Mouse (Mus musculus) heart, embryonic 12.5 days (tissue): ENCODE results near the gene Thada. TPM values are rescaled to one million over a fixed set of nuclear protein-coding genes. Genes with fewer than 3 reads are reported as not detected.

ENCODE experiments used
- ATAC-seq: fragments of 200-750 bp; cut with Nextera tagmentation; 2 replicates; pipeline ENCODE4 v1.8.0; 2017; ENCODE audit warnings: moderate TSS enrichment, moderate library complexity; ENCODE audit not compliant: insufficient number of reproducible peaks, low FRiP score
- H3K27ac ChIP-seq: fragments of 300-500 bp; sonication (generic); 2 replicates; pipeline ENCODE4 v1.5.1; 2016; ENCODE audit warnings: mild to moderate bottlenecking, moderate library complexity; ENCODE audit not compliant: poor library complexity, severe bottlenecking
- H3K27me3 ChIP-seq: fragments of 300-500 bp; sonication (generic); replicated peaks from 2 replicates; pipeline ENCODE4 v1.6.1; 2016; ENCODE audit warnings: mild to moderate bottlenecking, moderate library complexity
- H3K36me3 ChIP-seq: fragments of 300-500 bp; sonication (generic); 2 replicates; pipeline ENCODE4 v1.6.1; 2016; ENCODE audit warnings: mild to moderate bottlenecking, moderate library complexity
- H3K4me1 ChIP-seq: fragments of 300-500 bp; sonication (generic); replicated peaks from 2 replicates; pipeline ENCODE4 v1.6.1; 2016; ENCODE audit warnings: mild to moderate bottlenecking
- H3K4me2 ChIP-seq: fragments of 300-500 bp; sonication (generic); 2 replicates; pipeline ENCODE4 v1.6.1; 2016; ENCODE audit warnings: mild to moderate bottlenecking, moderate library complexity
- H3K4me3 ChIP-seq: fragments of 300-500 bp; sonication (generic); 2 replicates; pipeline ENCODE4 v1.5.1; 2016; ENCODE audit warnings: mild to moderate bottlenecking
- H3K9ac ChIP-seq: fragments of 300-500 bp; sonication (generic); 2 replicates; pipeline ENCODE4 v1.6.1; 2016; ENCODE audit warnings: mild to moderate bottlenecking, moderate library complexity
- H3K9me3 ChIP-seq: fragments of 300-500 bp; sonication (generic); replicated peaks from 2 replicates; pipeline ENCODE4 v1.6.1; 2016; ENCODE audit warnings: mild to moderate bottlenecking, moderate library complexity
- WGBS: fragments of 180-500 bp; shearing (Covaris S2); methylation state at CpG from one replicate; pipeline ENCODE4 v1.1.7; 2016; 5-methylcytosine and 5-hydroxymethylcytosine counted together
- polyA plus RNA-seq: library from polyadenylated mRNA; unstranded; fragments of >200 nt; fragmentation: Nextera tagmentation; extraction: Ambion mirVana; gene quantifications from 2 replicates; pipeline ENCODE4 v1.2.1, GENCODE M21; 2016

Gene Thada
- polyA plus RNA-seq, 1 experiment from 2014 or later = 6.4 TPM

DNA sequence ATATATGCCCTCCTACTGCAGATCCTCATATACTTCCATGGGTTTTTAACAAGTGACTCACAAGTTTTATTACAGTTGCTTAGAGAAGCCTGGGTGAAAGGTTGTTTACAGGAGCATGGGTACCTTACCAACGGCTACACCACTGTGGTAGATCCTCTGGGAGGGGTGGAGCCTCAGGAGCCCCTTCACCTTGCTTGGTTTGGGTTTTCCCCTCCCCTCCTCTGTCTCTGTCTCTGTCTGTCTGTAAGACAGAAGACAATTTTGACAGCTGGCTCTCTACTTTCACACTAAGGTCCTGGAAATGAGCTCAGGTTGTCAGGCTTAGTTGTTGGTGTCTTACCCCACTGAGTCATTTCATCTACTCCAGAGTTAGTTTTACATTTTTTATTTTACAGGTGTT lies 130.0 kb downstream of the Thada start:
- H3K9me3 ChIP-seq = no peaks in the 10 kb centered on the region
- H3K4me2 ChIP-seq = no peak overlapping the region
- H3K36me3 ChIP-seq = peaks cover 23% of the 10 kb centered on the region
- no peak overlapping the region for H3K4me3 ChIP-seq
- H3K9ac ChIP-seq = no peak overlapping the region
- H3K4me1 ChIP-seq = peaks cover 3% of the 10 kb centered on the region; the same call in 1 of the 2 replicates
- H3K27me3 ChIP-seq = no peaks in the 10 kb centered on the region
- no peak overlapping the region for H3K27ac ChIP-seq
- WGBS = 61% methylated on average over 1 of the region's 1 CpGs
- no peak for ATAC-seq

DNA sequence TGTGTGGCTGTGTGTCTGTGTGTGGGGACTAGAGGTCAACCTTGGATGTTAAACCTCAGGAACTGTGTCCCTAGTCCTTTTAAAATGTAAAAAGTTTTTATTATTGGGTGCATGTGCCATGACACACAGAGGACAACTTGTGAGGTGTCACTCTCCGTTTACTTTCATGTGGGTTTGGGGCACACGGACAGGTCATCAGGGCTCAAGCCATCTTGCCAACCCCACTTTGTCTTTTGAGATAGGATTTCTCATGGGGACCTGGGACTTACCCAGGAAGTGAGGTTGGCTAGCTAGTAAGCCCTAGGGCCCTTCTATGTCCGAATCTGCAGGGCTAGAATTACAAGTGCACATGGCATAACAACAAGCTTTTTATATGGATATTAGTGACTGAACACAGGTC lies 130.9 kb downstream of the Thada start:
- Histone ChIP-seq H3K4me2 (no peak overlapping the region), H3K9me3 (no peaks in the 10 kb centered on the region), H3K9ac (no peak overlapping the region), H3K36me3 (peaks cover 16% of the 10 kb centered on the region), H3K4me3 (no peak overlapping the region), H3K27me3 (no peaks in the 10 kb centered on the region), H3K27ac (no peak overlapping the region), H3K4me1 (peaks cover 3% of the 10 kb centered on the region; the same call in 1 of the 2 replicates)
- WGBS = 90% methylated on average over 3 of the region's 3 CpGs
- ATAC-seq = no peak

DNA sequence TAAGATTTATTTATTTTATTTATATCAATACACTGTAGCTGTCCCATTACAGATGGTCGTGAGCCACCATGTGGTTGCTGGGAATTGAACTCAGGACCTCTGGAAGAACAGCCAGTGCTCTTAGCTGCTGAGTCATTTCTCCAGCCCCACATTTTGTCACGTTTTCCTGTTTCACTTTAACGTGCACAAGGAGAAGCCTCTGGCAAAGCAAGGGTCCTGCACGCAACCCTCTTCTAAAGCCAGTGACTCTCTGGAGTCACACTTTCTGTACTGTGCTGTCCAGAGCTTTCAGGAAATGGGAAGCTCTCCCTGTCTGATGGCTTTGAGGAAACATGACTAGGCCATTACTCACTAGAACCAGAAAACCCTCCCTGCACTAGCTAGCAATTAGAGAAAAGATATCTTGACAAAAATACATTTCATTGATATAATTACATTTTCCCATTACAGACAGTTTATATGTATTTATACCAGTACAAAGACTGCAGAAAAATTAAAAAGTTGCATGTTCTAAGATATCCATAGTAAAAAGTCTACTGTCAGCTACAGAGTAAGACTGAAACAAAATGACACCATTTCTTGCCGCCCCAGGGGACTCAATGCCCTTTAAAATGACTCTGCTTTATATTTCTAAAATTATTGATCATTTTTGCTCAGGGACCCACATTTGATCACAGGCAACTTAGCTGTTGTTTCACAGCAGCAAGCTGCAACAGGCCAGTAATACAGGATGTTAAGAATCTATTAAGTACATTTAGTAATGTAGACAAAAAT lies 131.6 kb downstream of the Thada start:
- Histone ChIP-seq H3K36me3 (peaks cover 13% of the 10 kb centered on the region), H3K4me1 (peaks cover 3% of the 10 kb centered on the region; the same call in 1 of the 2 replicates), H3K4me3 (no peak overlapping the region), H3K27ac (no peak overlapping the region), H3K4me2 (no peak overlapping the region), H3K27me3 (no peaks in the 10 kb centered on the region), H3K9me3 (no peaks in the 10 kb centered on the region), H3K9ac (no peak overlapping the region)
- no peak for ATAC-seq
- 71% methylated on average over 5 of the region's 5 CpGs for WGBS

DNA sequence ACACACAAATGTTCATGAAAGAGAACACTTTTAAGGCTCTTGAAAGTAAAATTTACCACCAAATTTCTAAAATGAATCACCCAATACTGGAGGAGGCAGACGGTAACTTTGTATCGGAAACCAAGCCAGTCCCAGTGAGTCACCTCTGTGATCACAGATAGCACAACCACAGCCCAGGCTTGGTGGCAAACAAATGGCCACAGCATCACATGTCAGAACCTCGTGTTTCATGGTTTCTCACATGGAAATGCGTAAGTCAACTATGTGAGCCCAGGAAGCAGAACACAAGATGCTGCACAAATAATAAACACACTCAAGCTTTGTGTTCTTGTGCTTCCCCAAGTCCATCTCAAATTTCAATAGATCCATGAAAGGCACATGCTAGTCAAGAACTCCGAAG lies 133.1 kb downstream of the Thada start:
- Histone ChIP-seq H3K27me3 (no peaks in the 10 kb centered on the region), H3K36me3 (peaks cover 13% of the 10 kb centered on the region), H3K4me2 (no peak overlapping the region), H3K9me3 (no peaks in the 10 kb centered on the region), H3K9ac (no peak overlapping the region), H3K4me3 (no peak overlapping the region), H3K27ac (no peak overlapping the region), H3K4me1 (peaks cover 3% of the 10 kb centered on the region; the same call in 1 of the 2 replicates)
- ATAC-seq = no peak
- WGBS = 80% methylated on average over 5 of the region's 5 CpGs

DNA sequence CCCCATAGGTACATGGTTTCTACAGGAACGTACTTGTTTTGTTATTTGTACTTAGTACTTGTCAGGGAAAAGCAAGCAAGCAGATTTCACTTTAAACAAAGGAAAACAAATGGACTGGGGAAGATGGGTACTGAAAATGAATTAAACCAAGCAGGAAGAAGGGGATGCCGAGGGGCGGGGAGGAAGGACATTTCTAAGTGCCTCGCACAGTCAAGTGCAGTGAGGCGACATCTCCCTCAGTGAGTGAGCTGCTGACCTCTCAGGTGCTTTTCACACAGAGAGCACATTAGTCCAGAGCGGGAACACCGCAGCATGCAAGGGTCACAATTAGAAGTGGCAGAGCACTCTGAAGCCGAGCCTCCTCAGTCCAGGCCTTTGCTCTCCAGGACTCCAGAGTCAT lies 135.0 kb downstream of the Thada start:
- no peak overlapping the region for H3K4me2 ChIP-seq
- no peaks in the 10 kb centered on the region for H3K27me3 ChIP-seq
- no peak overlapping the region for H3K27ac ChIP-seq
- ATAC-seq = no peak
- no peaks in the 10 kb centered on the region for H3K9me3 ChIP-seq
- H3K4me1 ChIP-seq = peaks cover 4% of the 10 kb centered on the region
- peaks cover 8% of the 10 kb centered on the region for H3K36me3 ChIP-seq
- no peak overlapping the region for H3K9ac ChIP-seq
- no peak overlapping the region for H3K4me3 ChIP-seq
- 78% methylated on average over 8 of the region's 8 CpGs for WGBS

DNA sequence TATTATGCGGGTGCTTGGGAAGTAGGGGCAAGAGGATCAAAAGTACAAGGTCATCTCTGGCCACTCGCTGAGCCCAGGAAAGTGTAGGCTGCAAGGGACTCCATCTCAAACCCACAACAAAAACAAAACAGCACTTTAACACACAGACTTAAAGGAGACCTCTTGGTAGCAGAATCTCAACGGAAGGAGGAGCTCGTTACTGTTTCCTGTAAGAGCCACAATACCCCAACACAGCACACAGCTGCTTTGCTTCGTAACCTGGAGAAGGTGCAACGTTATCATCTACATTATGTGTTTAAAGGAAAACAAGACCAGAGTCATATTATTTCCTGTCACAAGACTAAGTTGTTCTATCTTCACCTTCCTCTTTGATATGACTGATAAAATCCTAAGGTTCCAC lies 135.5 kb downstream of the Thada start:
- Histone ChIP-seq H3K36me3 (peaks cover 7% of the 10 kb centered on the region; the same call in 1 of the 2 replicates), H3K27me3 (no peaks in the 10 kb centered on the region), H3K4me1 (peaks cover 4% of the 10 kb centered on the region), H3K9ac (no peak overlapping the region), H3K9me3 (no peaks in the 10 kb centered on the region), H3K4me3 (no peak overlapping the region), H3K4me2 (no peak overlapping the region), H3K27ac (no peak overlapping the region)
- ATAC-seq = no peak
- WGBS = 75% methylated on average over 6 of the region's 6 CpGs

DNA sequence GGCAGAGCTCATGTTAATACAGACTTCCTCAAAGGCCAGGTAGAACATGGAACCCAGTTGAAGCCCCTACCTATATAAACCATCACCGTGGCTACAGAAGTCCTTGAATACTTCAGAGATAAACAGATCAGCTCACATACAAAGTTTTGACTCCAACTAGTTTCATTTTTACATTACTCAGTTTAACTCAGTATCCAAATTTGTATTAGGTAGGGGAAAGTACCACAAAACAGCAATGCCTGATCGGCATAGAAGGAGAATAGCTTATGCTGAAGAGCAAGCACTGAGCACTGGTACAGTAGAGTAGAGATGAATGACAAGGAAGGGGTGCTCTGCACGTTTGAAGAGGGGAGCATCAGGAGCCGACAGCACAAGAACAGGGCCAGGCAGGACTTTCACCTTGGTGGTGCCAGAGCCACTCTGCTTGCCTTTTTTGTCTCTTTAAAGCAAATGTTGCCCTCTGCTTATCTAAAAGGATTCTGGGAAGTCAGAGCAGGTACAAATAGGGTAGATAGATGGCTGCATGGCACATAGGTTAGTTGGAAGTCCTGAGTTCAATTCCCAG lies 136.0 kb downstream of the Thada start:
- H3K4me1 ChIP-seq = peaks cover 8% of the 10 kb centered on the region
- H3K27me3 ChIP-seq = no peaks in the 10 kb centered on the region
- no peak for ATAC-seq
- no peak overlapping the region for H3K4me2 ChIP-seq
- WGBS = 85% methylated on average over 4 of the region's 4 CpGs
- no peaks in the 10 kb centered on the region for H3K9me3 ChIP-seq
- no peak overlapping the region for H3K9ac ChIP-seq
- no peak overlapping the region for H3K27ac ChIP-seq
- H3K36me3 ChIP-seq = peaks cover 7% of the 10 kb centered on the region; the same call in 1 of the 2 replicates
- H3K4me3 ChIP-seq = no peak overlapping the region

DNA sequence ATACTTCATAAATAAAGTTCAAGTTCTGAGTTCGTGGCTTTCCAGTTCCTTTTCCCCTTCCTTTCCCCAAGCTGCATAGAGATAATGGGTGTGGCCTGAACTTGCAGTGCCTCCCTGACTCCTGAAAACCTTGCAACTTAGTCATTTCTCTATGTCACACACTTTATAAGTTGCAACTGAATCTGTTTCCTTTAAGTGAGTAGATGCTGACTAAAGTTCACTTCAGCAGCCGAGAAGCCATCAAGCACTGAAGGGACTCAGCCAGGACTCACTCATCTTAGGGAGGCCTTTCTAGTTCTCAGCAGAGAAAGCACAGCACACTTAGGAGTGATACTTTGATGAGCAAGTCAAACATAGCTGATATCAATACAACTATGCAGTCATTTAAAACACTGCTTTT lies 137.5 kb downstream of the Thada start:
- no peak overlapping the region for H3K4me2 ChIP-seq
- WGBS = 66% methylated on average over 2 of the region's 2 CpGs
- H3K9me3 ChIP-seq = no peaks in the 10 kb centered on the region
- no peak overlapping the region for H3K4me3 ChIP-seq
- no peak overlapping the region for H3K27ac ChIP-seq
- no peaks in the 10 kb centered on the region for H3K27me3 ChIP-seq
- H3K4me1 ChIP-seq = peaks cover 8% of the 10 kb centered on the region
- H3K9ac ChIP-seq = no peak overlapping the region
- no peak for ATAC-seq
- H3K36me3 ChIP-seq = peaks cover 4% of the 10 kb centered on the region; the same call in 1 of the 2 replicates

DNA sequence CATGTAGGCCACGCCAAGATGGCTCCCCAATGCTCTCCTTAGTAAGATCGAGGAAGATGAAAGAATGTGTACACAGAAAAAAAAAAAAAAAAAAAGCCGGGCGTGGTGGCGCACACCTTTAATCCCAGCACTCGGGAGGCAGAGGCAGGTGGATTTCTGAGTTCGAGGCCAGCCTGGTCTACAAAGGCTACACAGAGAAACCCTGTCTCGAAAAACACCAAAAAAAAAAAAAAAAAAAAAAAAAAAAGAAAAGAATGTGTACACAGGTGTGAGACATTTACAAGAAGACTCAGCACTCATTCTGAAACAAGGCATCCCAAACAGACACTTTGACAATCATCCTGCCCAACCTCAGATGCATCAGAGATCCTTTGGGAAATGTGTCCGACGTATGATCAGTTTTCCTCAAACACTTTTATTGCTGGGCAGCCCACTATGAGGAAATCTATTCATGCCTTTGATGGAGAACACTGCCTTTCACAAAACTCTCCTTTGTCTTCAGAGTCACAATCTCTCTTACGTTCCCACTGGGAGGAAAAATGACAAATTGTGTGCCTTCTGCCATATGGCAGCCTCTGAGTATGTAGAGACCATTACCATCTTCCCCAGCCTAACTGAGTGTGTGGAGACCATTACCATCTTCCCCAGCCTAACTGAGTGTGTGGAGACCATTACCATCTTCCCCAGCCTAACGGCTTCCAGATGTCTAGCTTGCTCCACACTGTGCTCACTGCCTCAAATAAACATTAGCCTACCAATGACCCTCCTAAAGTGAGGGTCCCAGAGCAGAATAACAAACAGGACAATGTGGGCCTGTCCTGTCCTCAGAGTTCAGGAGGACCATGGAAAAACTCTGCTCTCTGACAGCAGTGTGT lies 138.7 kb downstream of the Thada start:
- H3K27ac ChIP-seq = no peak overlapping the region

DNA sequence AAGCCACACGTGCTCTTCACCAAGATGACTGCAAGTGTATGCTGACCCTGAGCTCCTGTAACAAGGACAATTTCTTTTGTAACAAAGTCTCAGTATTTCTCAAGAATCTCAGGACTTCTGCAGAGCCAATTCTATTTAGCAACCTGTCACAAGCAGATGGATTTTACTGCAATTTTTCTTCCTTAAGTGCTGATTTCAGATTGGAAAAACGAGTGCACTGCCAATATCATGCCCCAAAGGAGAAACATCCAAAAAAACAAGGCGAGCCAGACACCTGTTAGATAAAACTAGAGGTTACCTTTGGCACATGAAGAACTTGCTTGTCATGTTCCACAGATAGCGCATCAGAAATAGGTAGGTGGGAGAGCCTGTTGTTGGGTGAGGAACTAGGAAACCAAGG lies 143.8 kb downstream of the Thada start:
- ATAC-seq = no peak
- no peaks in the 10 kb centered on the region for H3K27me3 ChIP-seq
- no peaks in the 10 kb centered on the region for H3K36me3 ChIP-seq
- H3K4me2 ChIP-seq = no peak overlapping the region
- peaks cover 15% of the 10 kb centered on the region for H3K4me1 ChIP-seq
- no peak overlapping the region for H3K9ac ChIP-seq
- no peak overlapping the region for H3K27ac ChIP-seq
- 85% methylated on average over 4 of the region's 4 CpGs for WGBS
- H3K9me3 ChIP-seq = no peaks in the 10 kb centered on the region
- H3K4me3 ChIP-seq = no peak overlapping the region

More for the DNA sequence above, 138.7 kb downstream of the Thada start:
- Histone ChIP-seq H3K4me2 (no peak overlapping the region), H3K27me3 (no peaks in the 10 kb centered on the region), H3K4me3 (no peak overlapping the region), H3K9me3 (no peaks in the 10 kb centered on the region), H3K36me3 (no peaks in the 10 kb centered on the region), H3K9ac (no peak overlapping the region), H3K4me1 (peaks cover 8% of the 10 kb centered on the region)
- ATAC-seq = no peak
- 86% methylated on average over 12 of the region's 12 CpGs for WGBS

DNA sequence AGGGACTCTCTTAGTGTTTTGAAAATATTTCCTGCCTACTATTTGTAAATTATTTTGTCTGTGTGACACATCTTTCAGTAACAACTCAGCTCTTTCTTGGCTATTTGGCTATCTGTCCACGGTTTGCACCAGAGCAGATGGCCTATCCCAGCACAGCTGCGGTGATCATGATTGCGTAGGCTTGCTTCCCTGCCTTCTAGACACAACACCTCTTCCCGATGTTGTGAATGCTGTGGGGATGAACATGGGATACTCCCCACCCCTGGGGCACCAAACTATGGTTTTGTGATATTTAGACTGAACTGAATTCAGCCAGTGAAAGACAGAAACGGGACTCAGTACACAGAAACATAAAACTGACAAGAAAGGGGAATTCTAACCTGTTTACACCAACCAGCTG lies 144.7 kb downstream of the Thada start:
- Histone ChIP-seq H3K4me1 (peaks cover 13% of the 10 kb centered on the region), H3K4me3 (no peak overlapping the region), H3K27me3 (no peaks in the 10 kb centered on the region), H3K27ac (no peak overlapping the region), H3K4me2 (no peak overlapping the region), H3K9me3 (no peaks in the 10 kb centered on the region), H3K9ac (no peak overlapping the region), H3K36me3 (no peaks in the 10 kb centered on the region)
- WGBS = 84% methylated on average over 5 of the region's 5 CpGs
- ATAC-seq = no peak
